Mouse (Mus musculus) spleen, adult 2 months (tissue): ENCODE measurements around the gene Etv6.

ENCODE experiments used
- CTCF ChIP-seq: fragments of 200-500 bp; IDR thresholded peaks from 2 replicates; pipeline ENCODE4 v1.5.1; 2011; ENCODE audit warnings: mild to moderate bottlenecking, inconsistent platforms; ENCODE audit not compliant: insufficient read depth, insufficient read length, insufficient replicate concordance; ENCODE audit errors: extremely low read depth
- POLR2A ChIP-seq: fragments of 200-500 bp; IDR thresholded peaks from 2 replicates; pipeline ENCODE4 v1.6.1; 2011; ENCODE audit warnings: low read depth, low read length, inconsistent platforms

DNA sequence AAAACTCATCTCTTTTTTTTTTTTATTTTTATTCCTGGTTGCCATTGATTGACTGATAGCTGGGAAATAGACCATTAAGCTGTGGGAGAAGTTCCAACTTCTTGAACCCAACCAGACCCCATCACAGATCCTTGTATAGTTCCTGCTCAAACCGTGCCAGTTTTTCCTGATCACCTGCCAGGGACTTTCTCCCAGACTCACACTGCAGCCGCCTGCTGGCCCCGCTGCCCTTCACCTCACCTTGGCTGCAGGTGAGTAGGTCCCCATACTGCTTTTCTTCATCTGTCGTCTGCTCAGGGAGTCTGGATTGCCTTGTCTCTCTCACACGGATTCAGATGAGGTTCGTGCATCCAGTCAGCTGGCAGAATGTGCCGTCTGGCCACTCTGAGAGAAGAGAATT lies 18.1 kb downstream of the Etv6 start:
- no peak for TF ChIP-seq POLR2A
- no peak for TF ChIP-seq CTCF
